Mouse (Mus musculus) inflammation-experienced regulatory T-cells, adult 6 months (primary cell): ENCODE data around the gene Mrpl58. TPM values are rescaled to one million over a fixed set of nuclear protein-coding genes. Genes with fewer than 3 reads are reported as not detected.
"Not testable (repeated sequence)": the region's sequence is repeated elsewhere in the genome, so short reads cannot be mapped to it uniquely, and the experiment has no call there.

Experiments
- ATAC-seq: one replicate; pipeline ENCODE4 v1.8.0; 2017
- polyA plus RNA-seq, 3 experiments: library from polyadenylated mRNA; unstranded; fragments of 100-300 nt; shearing (Covaris generic); gene quantifications; one replicate each; pipeline ENCODE4 v1.2.1; 2017

Gene Mrpl58
- polyA plus RNA-seq, 3 experiments from 2014 or later, result 173 to 208 (median 179) TPM

GRCm38 (mm10) chr11:115427482-115428331 lies 24.2 kb downstream of the Mrpl58 start:
- peak; percentile 79 for ATAC-seq

- ATAC-seq, result no peak
These were observed 25.8 kb downstream of the Mrpl58 start for GRCm38 (mm10) chr11:115429307-115429706.

- ATAC-seq, result no peak
These were observed 27.0 kb downstream of the Mrpl58 start for GRCm38 (mm10) chr11:115430561-115430960.

GRCm38 (mm10) chr11:115432814-115433213 lies 29.3 kb downstream of the Mrpl58 start:
- ATAC-seq, result no peak

- ATAC-seq, result no peak
These were observed 29.8 kb downstream of the Mrpl58 start for GRCm38 (mm10) chr11:115433342-115433741.

GRCm38 (mm10) chr11:115435596-115436337 lies 32.2 kb downstream of the Mrpl58 start:
- ATAC-seq, result no peak

- no peak for ATAC-seq
These were observed 34.1 kb downstream of the Mrpl58 start for GRCm38 (mm10) chr11:115437571-115438122.

GRCm38 (mm10) chr11:115439326-115439725 lies 35.8 kb downstream of the Mrpl58 start:
- no peak for ATAC-seq

GRCm38 (mm10) chr11:115439906-115440595 lies 36.5 kb downstream of the Mrpl58 start, which contains the start of gene Trim80:
Gene Trim80, plus strand, starts transcription at chr11:115440545.
- ATAC-seq, result no peak

- ATAC-seq, result no peak
These were observed 37.9 kb downstream of the Mrpl58 start for GRCm38 (mm10) chr11:115441417-115441816.

GRCm38 (mm10) chr11:115446906-115447305 lies 43.4 kb downstream of the Mrpl58 start:
- no peak for ATAC-seq

GRCm38 (mm10) chr11:115447321-115447885 lies 43.9 kb downstream of the Mrpl58 start:
- ATAC-seq, result no peak

- no peak for ATAC-seq
These were observed 44.5 kb downstream of the Mrpl58 start for GRCm38 (mm10) chr11:115448075-115448474.

- ATAC-seq, result no peak
These were observed 45.4 kb downstream of the Mrpl58 start for GRCm38 (mm10) chr11:115448998-115449397.

- ATAC-seq, result no peak
These were observed 46.6 kb downstream of the Mrpl58 start for GRCm38 (mm10) chr11:115450176-115450575.

GRCm38 (mm10) chr11:115451781-115452241 lies 48.3 kb downstream of the Mrpl58 start:
- ATAC-seq, result peak; percentile 94

- no peak for ATAC-seq
These were observed 48.8 kb downstream of the Mrpl58 start for GRCm38 (mm10) chr11:115452281-115452860.

GRCm38 (mm10) chr11:115453306-115453705 lies 49.8 kb downstream of the Mrpl58 start:
- no peak for ATAC-seq

GRCm38 (mm10) chr11:115454822-115455221 lies 51.3 kb downstream of the Mrpl58 start:
- ATAC-seq, result not testable (repeated sequence)

- no peak for ATAC-seq
These were observed 52.1 kb downstream of the Mrpl58 start for GRCm38 (mm10) chr11:115455619-115456018.

GRCm38 (mm10) chr11:115456182-115456581 lies 52.6 kb downstream of the Mrpl58 start:
- ATAC-seq, result no peak

- no peak for ATAC-seq
These were observed 53.9 kb downstream of the Mrpl58 start for GRCm38 (mm10) chr11:115457405-115457804.
